Mouse (Mus musculus): ENCODE data around the gene Dennd1c.

DNA sequence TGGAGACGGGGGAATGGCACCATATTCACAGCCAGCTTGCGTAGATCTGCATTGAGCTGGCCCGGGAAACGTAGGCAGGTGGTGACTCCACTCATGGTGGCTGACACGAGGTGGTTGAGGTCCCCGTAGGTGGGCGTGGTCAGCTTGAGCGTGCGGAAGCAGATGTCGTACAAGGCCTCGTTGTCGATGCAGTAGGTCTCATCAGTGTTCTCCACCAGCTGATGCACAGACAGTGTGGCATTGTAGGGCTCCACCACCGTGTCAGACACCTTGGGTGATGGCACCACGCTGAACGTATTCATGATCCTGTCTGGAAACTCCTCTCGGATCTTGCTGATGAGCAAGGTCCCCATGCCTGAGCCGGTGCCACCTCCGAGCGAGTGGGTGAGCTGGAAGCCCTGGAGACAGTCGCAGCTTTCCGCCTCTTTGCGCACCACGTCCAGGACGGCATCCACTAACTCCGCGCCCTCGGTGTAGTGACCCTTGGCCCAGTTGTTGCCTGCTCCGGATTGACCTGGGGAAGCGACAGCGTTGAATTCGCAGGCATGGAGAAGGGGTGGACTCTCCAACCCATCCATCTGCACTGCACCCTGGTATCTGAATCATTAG lies 3.0 kb upstream of the Dennd1c start:
- TF ChIP-seq POLR2A (IDR thresholded peaks at IDR 0.05; ENCODE audit: borderline replicate concordance, extremely low read depth, insufficient read depth, insufficient read length, poor library complexity, severe bottlenecking) (no peak), CTCF (IDR thresholded peaks at IDR 0.05; ENCODE audit: borderline replicate concordance, extremely low read depth, insufficient read depth, insufficient read length) (no peak)

Measured in brain, embryonic 14.5 days (tissue).